Mouse (Mus musculus) erythroblast, embryonic 14.5 days (primary cell): ENCODE data around the gene Prkcz. TPM values are rescaled to one million over a fixed set of nuclear protein-coding genes. Genes with fewer than 3 reads are reported as not detected.

Source experiments
- H3K27me3 ChIP-seq: 2 replicates; pipeline ENCODE4 v1.6.1; 2012; ENCODE audit warnings: inconsistent platforms; ENCODE audit not compliant: control insufficient read depth
- H3K36me3 ChIP-seq: 2 replicates; pipeline ENCODE4 v1.6.1; 2012; ENCODE audit warnings: mild to moderate bottlenecking, inconsistent platforms; ENCODE audit not compliant: control insufficient read depth
- H3K4me1 ChIP-seq: 2 replicates; pipeline ENCODE4 v1.6.1; 2012; ENCODE audit warnings: inconsistent platforms; ENCODE audit not compliant: control insufficient read depth
- H3K4me3 ChIP-seq: replicated peaks from 2 replicates; pipeline ENCODE3; 2012; ENCODE audit warnings: moderate library complexity, mild to moderate bottlenecking, inconsistent platforms
- H3K9me3 ChIP-seq: 2 replicates; pipeline ENCODE4 v1.6.1; 2012; ENCODE audit warnings: low read length, inconsistent platforms, mixed read lengths; ENCODE audit not compliant: control insufficient read depth
- GATA1 ChIP-seq: IDR thresholded peaks from 2 replicates; pipeline ENCODE4 v1.6.1; 2012; ENCODE audit warnings: low read length, inconsistent platforms, mixed read lengths
- TAL1 ChIP-seq: IDR thresholded peaks from 3 replicates; pipeline ENCODE4 v1.6.1; 2012; ENCODE audit warnings: low read length, inconsistent platforms, mixed read lengths
- polyA plus RNA-seq: library from polyadenylated mRNA; stranded (reverse); fragments of >175 nt; gene quantifications from 2 replicates; pipeline ENCODE4 v1.2.3, GENCODE M21; 2012

Prkcz gene
- 0.02 and 0.04 TPM in 2 replicates for polyA plus RNA-seq

GRCm38 (mm10) chr4:155361303-155361791 is at the start of gene Prkcz:
Gene Prkcz, minus strand, starts transcription at chr4:155361361.
- H3K4me3 ChIP-seq, result peak within 1 kb of the TSS; percentile 44
- peaks cover 33% of the 10 kb centered on the region for H3K27me3 ChIP-seq
- no peak for TF ChIP-seq GATA1
- no peak for TF ChIP-seq TAL1
- no peaks in the 10 kb centered on the region for H3K36me3 ChIP-seq
- no peaks in the 10 kb centered on the region for H3K4me1 ChIP-seq
- H3K9me3 ChIP-seq, result no peaks in the 10 kb centered on the region

DNA sequence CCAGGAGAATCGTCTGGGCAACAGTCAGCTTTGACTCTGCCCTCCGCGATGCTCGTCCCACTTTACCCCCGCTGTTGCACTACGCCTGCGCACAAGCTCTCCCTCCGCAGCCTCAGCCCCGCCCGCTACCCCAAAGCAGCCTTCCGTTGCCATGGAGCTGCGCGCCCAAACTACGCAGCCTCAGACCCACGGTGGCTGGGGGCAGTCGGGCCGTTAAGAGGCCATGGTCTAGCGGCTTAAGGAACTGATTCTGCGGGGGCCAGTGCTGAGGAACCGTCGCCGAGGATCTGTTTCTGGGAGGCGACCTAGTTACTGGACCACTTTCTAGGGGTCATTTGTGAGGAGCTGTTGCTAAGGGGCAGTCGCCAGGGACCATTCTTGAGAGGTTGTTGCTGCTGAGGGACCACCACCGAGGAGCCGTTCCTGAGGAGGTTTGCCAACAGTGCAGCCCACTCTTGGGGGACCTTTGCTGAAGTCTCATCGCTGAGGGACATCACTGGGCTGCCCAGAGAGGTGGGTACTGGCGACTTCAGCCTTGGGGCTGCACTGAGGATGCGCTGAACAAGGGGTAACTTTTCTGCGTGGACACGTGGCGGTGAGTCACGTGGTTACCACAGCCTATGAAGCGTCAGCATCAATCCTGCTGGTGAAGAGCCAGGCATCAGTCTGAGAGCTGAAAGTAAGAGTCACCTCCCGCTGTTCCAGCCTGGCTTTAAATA is 48.1 kb upstream of the Prkcz start, which contains the start of gene Cfap74:
TSS of gene Cfap74 (plus strand) at position 133 of the 719 bp plus-strand sequence.
- no peaks in the 10 kb centered on the region for H3K36me3 ChIP-seq
- H3K4me1 ChIP-seq, result no peaks in the 10 kb centered on the region
- H3K27me3 ChIP-seq, result peaks cover 16% of the 10 kb centered on the region
- no peak for TF ChIP-seq GATA1
- no peak for TF ChIP-seq TAL1
- no peak within 1 kb of the TSS for H3K4me3 ChIP-seq
- 0 out of 2 replicates have a peak, but pooled peaks cover 2% of the 10 kb centered on the region for H3K9me3 ChIP-seq

DNA sequence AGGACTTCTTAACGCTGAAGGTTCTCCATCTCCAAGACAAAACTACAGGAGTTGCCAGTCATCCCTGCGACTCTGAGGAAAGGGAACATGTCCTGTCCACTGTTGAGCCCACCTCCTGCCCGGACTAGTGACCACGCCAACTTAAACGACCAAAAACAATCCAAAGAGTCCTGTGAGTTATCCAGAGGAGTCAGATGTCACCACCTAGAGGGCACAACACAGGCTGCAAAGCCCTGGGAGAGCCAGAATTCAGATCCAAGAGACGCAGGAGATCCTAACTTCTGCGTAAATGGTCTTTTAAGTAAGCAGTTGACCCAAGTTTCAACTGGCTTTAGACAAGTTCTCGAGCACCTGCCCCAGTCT is 47.5 kb upstream of the Prkcz start:
- TF ChIP-seq GATA1 (no peak), TAL1 (no peak)
- H3K27me3 ChIP-seq, result peaks cover 16% of the 10 kb centered on the region
- no peaks in the 10 kb centered on the region for H3K36me3 ChIP-seq
- H3K9me3 ChIP-seq, result 0 out of 2 replicates have a peak, but pooled peaks cover 2% of the 10 kb centered on the region
- no peak overlapping the region for H3K4me3 ChIP-seq
- no peaks in the 10 kb centered on the region for H3K4me1 ChIP-seq

DNA sequence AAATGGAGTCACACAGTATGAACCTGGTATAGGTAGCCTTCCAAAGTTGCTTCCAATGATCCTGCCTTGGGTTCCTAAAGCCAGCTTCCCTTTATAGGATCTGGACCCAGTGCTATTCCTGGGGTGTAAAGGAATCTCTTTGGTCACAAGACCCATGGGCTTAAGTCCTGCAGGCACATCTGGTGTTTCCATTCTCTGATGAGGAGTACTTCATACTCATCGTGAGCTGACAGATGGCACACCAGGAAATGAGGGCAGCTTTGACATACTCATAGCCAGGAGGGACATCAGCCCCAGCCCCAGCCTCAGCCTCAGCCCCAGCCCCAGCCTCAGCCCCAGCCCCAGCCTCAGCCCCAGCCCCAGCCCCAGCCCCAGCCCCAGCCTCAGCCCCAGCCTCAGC is 41.3 kb upstream of the Prkcz start:
- TF ChIP-seq GATA1 (no peak), TAL1 (no peak)

GRCm38 (mm10) chr4:155401121-155401520 is 40.0 kb upstream of the Prkcz start:
- peaks cover 23% of the 10 kb centered on the region for H3K27me3 ChIP-seq
- no peaks in the 10 kb centered on the region for H3K36me3 ChIP-seq
- TF ChIP-seq TAL1 (no peak), GATA1 (no peak)

More for the DNA sequence above, 41.3 kb upstream of the Prkcz start:
- H3K36me3 ChIP-seq, result no peaks in the 10 kb centered on the region
- peaks cover 13% of the 10 kb centered on the region for H3K27me3 ChIP-seq
- H3K9me3 ChIP-seq, result 0 out of 2 replicates have a peak, but pooled peaks cover 2% of the 10 kb centered on the region
- H3K4me1 ChIP-seq, result peaks cover 4% of the 10 kb centered on the region
- no peak overlapping the region for H3K4me3 ChIP-seq

GRCm38 (mm10) chr4:155398222-155398540 is 37.0 kb upstream of the Prkcz start:
- H3K4me1 ChIP-seq, result peaks cover 4% of the 10 kb centered on the region
- TF ChIP-seq TAL1 (no peak), GATA1 (no peak)
- no peaks in the 10 kb centered on the region for H3K9me3 ChIP-seq
- H3K27me3 ChIP-seq, result peaks cover 23% of the 10 kb centered on the region
- H3K36me3 ChIP-seq, result no peaks in the 10 kb centered on the region
- no peak overlapping the region for H3K4me3 ChIP-seq

More at GRCm38 (mm10) chr4:155401121-155401520, 40.0 kb upstream of the Prkcz start:
- 0 out of 2 replicates have a peak, but pooled peaks cover 2% of the 10 kb centered on the region for H3K9me3 ChIP-seq
- H3K4me1 ChIP-seq, result peaks cover 4% of the 10 kb centered on the region
- H3K4me3 ChIP-seq, result no peak overlapping the region

DNA sequence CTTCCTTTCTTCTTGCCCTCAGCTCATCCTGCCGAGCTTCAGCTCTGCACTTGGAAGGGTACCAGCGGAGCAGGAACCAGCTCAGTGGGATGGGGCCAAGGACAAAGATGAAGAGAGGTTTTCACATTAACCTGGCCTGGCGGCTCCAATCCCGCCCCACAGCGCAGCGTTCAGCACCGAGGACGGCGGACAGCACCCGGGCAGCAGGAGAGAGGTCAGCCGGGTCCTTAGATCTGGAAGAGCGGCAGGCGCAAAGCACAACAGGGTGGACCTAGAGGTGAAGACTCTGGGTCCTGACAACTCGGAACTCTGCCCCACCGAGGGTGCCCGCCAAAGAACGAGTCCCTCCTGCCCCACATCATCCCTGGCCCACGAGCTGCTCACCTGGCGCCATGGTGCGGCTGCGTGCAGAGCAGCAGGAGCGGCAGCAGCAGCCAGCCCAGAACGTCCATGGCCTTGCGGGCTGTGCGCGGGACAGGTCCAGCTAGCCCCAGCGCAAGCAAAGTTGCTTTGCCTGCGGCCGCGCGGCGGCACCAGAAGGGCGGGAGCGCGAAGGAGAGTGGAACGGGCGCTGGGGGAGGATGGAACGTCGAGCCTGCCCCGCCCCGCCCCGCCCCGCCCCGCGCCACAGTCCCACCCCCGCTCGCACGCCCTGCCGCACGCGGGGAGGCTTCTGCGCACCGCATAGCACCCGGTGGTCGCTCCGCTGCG is 36.5 kb upstream of the Prkcz start, which contains the start of gene Gabrd:
TSS of gene Gabrd (minus strand) at position 602 of the 711 bp plus-strand sequence.
- peaks cover 23% of the 10 kb centered on the region for H3K27me3 ChIP-seq
- H3K4me3 ChIP-seq, result peak within 1 kb of the TSS; percentile 19
- no peaks in the 10 kb centered on the region for H3K9me3 ChIP-seq
- TF ChIP-seq GATA1 (no peak), TAL1 (no peak)
- H3K4me1 ChIP-seq, result peaks cover 4% of the 10 kb centered on the region
- no peaks in the 10 kb centered on the region for H3K36me3 ChIP-seq

GRCm38 (mm10) chr4:155396751-155397150 is 35.6 kb upstream of the Prkcz start:
- TF ChIP-seq GATA1 (no peak), TAL1 (no peak)
- Histone ChIP-seq H3K27me3 (peaks cover 23% of the 10 kb centered on the region), H3K36me3 (no peaks in the 10 kb centered on the region), H3K9me3 (no peaks in the 10 kb centered on the region), H3K4me3 (no peak overlapping the region), H3K4me1 (peaks cover 4% of the 10 kb centered on the region)

DNA sequence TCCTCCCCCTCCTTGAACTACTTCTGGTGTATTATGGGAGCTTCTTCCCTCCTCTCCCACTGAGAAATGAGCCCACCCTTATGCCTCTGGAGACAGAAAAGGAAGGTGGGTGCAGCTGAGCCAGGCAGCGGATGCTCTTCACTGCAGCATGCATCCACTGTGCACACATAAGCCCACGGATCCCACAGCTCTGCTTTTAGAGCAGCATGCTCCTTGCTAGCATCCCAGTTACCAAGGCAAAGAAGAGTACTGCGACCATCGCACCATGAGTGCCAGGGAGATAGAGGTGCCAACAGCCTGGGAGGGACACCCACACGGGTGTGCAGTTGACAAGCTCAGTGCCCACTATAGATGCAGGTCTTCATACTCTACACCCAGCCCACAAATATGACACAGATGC is 34.3 kb upstream of the Prkcz start:
- no peak overlapping the region for H3K4me3 ChIP-seq
- TF ChIP-seq TAL1, result no peak
- no peak for TF ChIP-seq GATA1
- H3K4me1 ChIP-seq, result peaks cover 4% of the 10 kb centered on the region
- H3K27me3 ChIP-seq, result peaks cover 23% of the 10 kb centered on the region
- H3K36me3 ChIP-seq, result no peaks in the 10 kb centered on the region
- no peaks in the 10 kb centered on the region for H3K9me3 ChIP-seq

DNA sequence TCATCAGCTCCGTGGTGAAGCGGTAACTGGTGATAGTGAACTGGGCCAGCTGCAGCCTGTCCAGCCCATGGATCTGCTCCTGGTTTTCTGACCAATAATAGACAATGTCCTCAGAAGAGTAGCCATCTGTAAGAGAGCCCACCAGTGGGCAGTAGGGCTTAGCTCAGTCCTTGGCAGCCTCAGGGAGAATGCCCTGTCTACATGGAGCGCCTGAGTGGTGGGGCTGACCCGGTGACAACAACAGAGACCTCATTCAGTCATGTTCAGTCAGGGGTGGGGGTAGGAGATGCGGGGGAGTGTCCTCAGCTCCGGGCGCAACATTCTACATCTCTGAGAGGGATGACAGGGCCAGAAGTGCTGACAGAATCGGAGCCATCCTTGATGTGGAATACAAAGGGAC is 26.0 kb upstream of the Prkcz start:
- H3K4me1 ChIP-seq, result no peaks in the 10 kb centered on the region
- H3K36me3 ChIP-seq, result no peaks in the 10 kb centered on the region
- H3K9me3 ChIP-seq, result no peaks in the 10 kb centered on the region
- H3K27me3 ChIP-seq, result no peaks in the 10 kb centered on the region
- no peak overlapping the region for H3K4me3 ChIP-seq
- TF ChIP-seq GATA1 (no peak), TAL1 (no peak)
